Mouse (Mus musculus): ENCODE measurements around the gene Ankrd42. TPM values are rescaled to one million over a fixed set of nuclear protein-coding genes. Genes with fewer than 3 reads are reported as not detected.
A peak's percentile ranks its signal among the peaks of the same experiment; 100 is the strongest.

Gene Ankrd42
- total and polyA plus RNA-seq, 3 experiments, result 0.14 to 0.68 (median 0.26) TPM

- Histone ChIP-seq H3K9me3 (replicated peaks; ENCODE audit: low read length) (peaks cover 4% of the 10 kb centered on the region), H3K4me3 (replicated peaks in 1 of 3; ENCODE audit: low read depth in 2 of 3, low read length in 2 of 3, poor library complexity in 1 of 3) (peak overlapping the region; percentile 88 to 98 (median 91)), H3K27me3 (replicated peaks) (peaks cover 2% of the 10 kb centered on the region), H3K36me3 (replicated peaks in 1 of 2; ENCODE audit: control insufficient read depth in 1 of 2, insufficient read depth in 1 of 2, low read length in 1 of 2) (peaks cover 6 to 15% of the 10 kb centered on the region in 2 experiments), H3K4me2 (ENCODE audit: insufficient read depth, low read depth, poor library complexity, severe bottlenecking) (no peak overlapping the region), H3K79me2 (replicated peaks; ENCODE audit: control insufficient read depth, extremely low read depth, insufficient read depth, poor library complexity, severe bottlenecking) (peaks cover 32% of the 10 kb centered on the region), H3K4me1 (ENCODE audit: control insufficient read depth in 1 of 2, insufficient read depth in 2 of 2) (peaks cover 4 to 22% of the 10 kb centered on the region in 2 experiments; a peak in 3 of 4 replicates), H3K9ac (ENCODE audit: insufficient read depth, low read depth) (peak overlapping the region; percentile 99), H3K27ac (ENCODE audit: insufficient read depth, low read depth) (peak overlapping the region; percentile 74; the same call in 1 of the 2 replicates)
- TF ChIP-seq MYC (IDR thresholded peaks at IDR 0.05; ENCODE audit: low read depth, low read length), result peak; percentile 87; the same call in 1 of the 2 replicates
- TF ChIP-seq ZKSCAN1 (IDR thresholded peaks at IDR 0.05; ENCODE audit: borderline replicate concordance, low read depth, low read length), result no peak
- TF ChIP-seq SIN3A (IDR thresholded peaks at IDR 0.05; ENCODE audit: low read length), result peak; percentile 33; the same call in 1 of the 2 replicates
- peak; percentile 71 for TF ChIP-seq MXI1 (IDR thresholded peaks at IDR 0.05; ENCODE audit: low read depth, low read length)
- no peak for TF ChIP-seq USF2 (conservative IDR thresholded peaks at IDR 0.05; ENCODE audit: low read depth, low read length)
- in situ Hi-C loops (cut with MboI; ENCODE audit: low pct_ligation_motif_present, low pct_unique_long_range_greater_than_20kb, low sequenced_read_pairs) (no loop called here), dilution Hi-C loops (cut with MboI; ENCODE audit: extremely low pct_ligation_motif_present, extremely low pct_unique_long_range_greater_than_20kb, low sequenced_read_pairs) (no loop called here)
- DNase-seq (ENCODE audit: extremely low read depth), result peak; percentile 57
These were observed 32.0 kb upstream of the Ankrd42 start for GRCm38 (mm10) chr7:92668791-92669506.

GRCm38 (mm10) chr7:92666274-92666820, 29.4 kb upstream of the Ankrd42 start:
- Histone ChIP-seq H3K4me3 (replicated peaks in 1 of 3; ENCODE audit: low read depth in 2 of 3, low read length in 2 of 3, poor library complexity in 1 of 3) (peak overlapping the region; percentile 27 to 98 (median 91)), H3K27me3 (replicated peaks) (no peaks in the 10 kb centered on the region), H3K9ac (ENCODE audit: insufficient read depth, low read depth) (peak overlapping the region; percentile 99; the same call in 1 of the 2 replicates), H3K36me3 (replicated peaks in 1 of 2; ENCODE audit: control insufficient read depth in 1 of 2, insufficient read depth in 1 of 2, low read length in 1 of 2) (peaks cover 13 to 36% of the 10 kb centered on the region in 2 experiments), H3K9me3 (replicated peaks; ENCODE audit: low read length) (no peaks in the 10 kb centered on the region), H3K4me2 (ENCODE audit: insufficient read depth, low read depth, poor library complexity, severe bottlenecking) (peak overlapping the region; percentile 62), H3K4me1 (ENCODE audit: control insufficient read depth in 1 of 2, insufficient read depth in 2 of 2) (peaks cover 4 to 22% of the 10 kb centered on the region in 2 experiments; a peak in 3 of 4 replicates), H3K27ac (ENCODE audit: insufficient read depth, low read depth) (no peak overlapping the region), H3K79me2 (replicated peaks; ENCODE audit: control insufficient read depth, extremely low read depth, insufficient read depth, poor library complexity, severe bottlenecking) (peaks cover 37% of the 10 kb centered on the region)
- TF ChIP-seq ZKSCAN1 (IDR thresholded peaks at IDR 0.05; ENCODE audit: borderline replicate concordance, low read depth, low read length), result no peak
- no peak for TF ChIP-seq ZNF384 (IDR thresholded peaks at IDR 0.05; ENCODE audit: low read depth, low read length)
- TF ChIP-seq TBP (conservative IDR thresholded peaks at IDR 0.05; ENCODE audit: low read depth, low read length), result no peak
- TF ChIP-seq CHD2 (IDR thresholded peaks at IDR 0.05; ENCODE audit: low read length), result no peak
- no peak for TF ChIP-seq ETS1 (conservative IDR thresholded peaks at IDR 0.05; ENCODE audit: low read depth, low read length)
- TF ChIP-seq IRF4 (IDR thresholded peaks at IDR 0.05; ENCODE audit: low read depth, low read length), result no peak
- TF ChIP-seq E2F4 (IDR thresholded peaks at IDR 0.05; ENCODE audit: insufficient replicate concordance, low read depth, low read length), result no peak
- no peak for TF ChIP-seq MAX (IDR thresholded peaks at IDR 0.05; ENCODE audit: low read length)
- dilution Hi-C loops (cut with MboI; ENCODE audit: extremely low pct_ligation_motif_present, extremely low pct_unique_long_range_greater_than_20kb, low sequenced_read_pairs), result no loop called here
- in situ Hi-C loops (cut with MboI; ENCODE audit: low pct_ligation_motif_present, low pct_unique_long_range_greater_than_20kb, low sequenced_read_pairs), result no loop called here
- no peak for DNase-seq (ENCODE audit: extremely low read depth)

Data from CH12.LX (cell line).